Mouse (Mus musculus) neural tube, embryonic 15.5 days (tissue): ENCODE results near the gene Dop1b. TPM values are rescaled to one million over a fixed set of nuclear protein-coding genes. Genes with fewer than 3 reads are reported as not detected.
A peak's percentile ranks its signal among the peaks of the same experiment; 100 is the strongest.
"Not testable (repeated sequence)": the region's sequence is repeated elsewhere in the genome, so short reads cannot be mapped to it uniquely, and the experiment has no call there.

Source experiments
- ATAC-seq: fragments of 200-750 bp; cut with Nextera tagmentation; 2 replicates; pipeline ENCODE4 v1.8.0; 2017; ENCODE audit warnings: mild to moderate bottlenecking, moderate TSS enrichment, moderate library complexity; ENCODE audit not compliant: low FRiP score
- H3K27ac ChIP-seq: fragments of 300-500 bp; sonication (generic); replicated peaks from 2 replicates; pipeline ENCODE4 v1.5.1; 2015; ENCODE audit warnings: mild to moderate bottlenecking, inconsistent platforms
- H3K27me3 ChIP-seq: fragments of 300-500 bp; sonication (generic); replicated peaks from 2 replicates; pipeline ENCODE4 v1.6.1; 2015; ENCODE audit warnings: inconsistent platforms
- H3K36me3 ChIP-seq: fragments of 300-500 bp; sonication (generic); 2 replicates; pipeline ENCODE4 v1.6.1; 2015; ENCODE audit warnings: inconsistent platforms
- H3K4me1 ChIP-seq: fragments of 300-500 bp; sonication (generic); 2 replicates; pipeline ENCODE4 v1.6.1; 2015; ENCODE audit warnings: inconsistent platforms
- H3K4me2 ChIP-seq: fragments of 300-500 bp; sonication (generic); 2 replicates; pipeline ENCODE4 v1.6.1; 2015; ENCODE audit warnings: inconsistent platforms, mild to moderate bottlenecking, moderate library complexity
- H3K4me3 ChIP-seq: fragments of 300-500 bp; sonication (generic); replicated peaks from 2 replicates; pipeline ENCODE4 v1.5.1; 2015; ENCODE audit warnings: mild to moderate bottlenecking, inconsistent platforms
- H3K9ac ChIP-seq: fragments of 300-500 bp; sonication (generic); replicated peaks from 2 replicates; pipeline ENCODE4 v1.6.1; 2015; ENCODE audit warnings: mild to moderate bottlenecking, inconsistent platforms
- H3K9me3 ChIP-seq: fragments of 300-500 bp; sonication (generic); replicated peaks from 2 replicates; pipeline ENCODE4 v1.6.1; 2016; ENCODE audit warnings: inconsistent platforms
- WGBS: fragments of 180-500 bp; shearing (Covaris S2); methylation state at CpG from one replicate; pipeline ENCODE4 v1.1.7; 2015; ENCODE audit warnings: mixed read lengths; 5-methylcytosine and 5-hydroxymethylcytosine counted together
- polyA plus RNA-seq: library from polyadenylated mRNA; unstranded; fragments of >200 nt; fragmentation: Nextera tagmentation; extraction: Ambion mirVana; gene quantifications from 2 replicates; pipeline ENCODE4 v1.2.1, GENCODE M21; 2015

Gene Dop1b
- polyA plus RNA-seq, 1 experiment from 2014 or later = 38.3 TPM

GRCm38 (mm10) chr16:93825463-93825862, 113.8 kb downstream of the Dop1b start:
- no peaks in the 10 kb centered on the region for H3K4me1 ChIP-seq
- no peaks in the 10 kb centered on the region for H3K27me3 ChIP-seq
- no peak overlapping the region for H3K4me2 ChIP-seq
- H3K27ac ChIP-seq = no peak overlapping the region
- no peaks in the 10 kb centered on the region for H3K36me3 ChIP-seq
- H3K9ac ChIP-seq = no peak overlapping the region
- no peak for ATAC-seq
- no peak overlapping the region for H3K4me3 ChIP-seq
- 95% methylated on average over 4 of the region's 4 CpGs for WGBS
- peaks cover 6% of the 10 kb centered on the region; the same call in 1 of the 2 replicates for H3K9me3 ChIP-seq

- Histone ChIP-seq H3K36me3 (no peaks in the 10 kb centered on the region), H3K4me1 (no peaks in the 10 kb centered on the region), H3K4me3 (no peak overlapping the region), H3K27me3 (no peaks in the 10 kb centered on the region), H3K9ac (no peak overlapping the region), H3K27ac (no peak overlapping the region), H3K9me3 (peaks cover 6% of the 10 kb centered on the region; the same call in 1 of the 2 replicates), H3K4me2 (no peak overlapping the region)
- WGBS = 67% methylated on average over 11 of the region's 11 CpGs
- ATAC-seq = no peak
These were observed 114.3 kb downstream of the Dop1b start for GRCm38 (mm10) chr16:93826054-93826453.

GRCm38 (mm10) chr16:93826478-93826877, 114.8 kb downstream of the Dop1b start:
- not testable (repeated sequence) for H3K4me2 ChIP-seq, H3K9me3 ChIP-seq, H3K9ac ChIP-seq, H3K4me1 ChIP-seq, H3K36me3 ChIP-seq, H3K4me3 ChIP-seq, H3K27me3 ChIP-seq, ATAC-seq, H3K27ac ChIP-seq
- 32% methylated on average over 5 of the region's 5 CpGs for WGBS

GRCm38 (mm10) chr16:93826909-93827308, 115.2 kb downstream of the Dop1b start:
- Histone ChIP-seq H3K27ac (no peak overlapping the region), H3K27me3 (no peaks in the 10 kb centered on the region), H3K4me1 (peaks cover 4% of the 10 kb centered on the region; the same call in 1 of the 2 replicates), H3K9me3 (peaks cover 6% of the 10 kb centered on the region; the same call in 1 of the 2 replicates), H3K4me3 (no peak overlapping the region), H3K9ac (no peak overlapping the region), H3K36me3 (no peaks in the 10 kb centered on the region), H3K4me2 (no peak overlapping the region)
- 90% methylated on average over 6 of the region's 6 CpGs for WGBS
- no peak for ATAC-seq

GRCm38 (mm10) chr16:93829526-93829925, 117.8 kb downstream of the Dop1b start:
- WGBS = 96% methylated on average over 15 of the region's 15 CpGs
- H3K4me3 ChIP-seq = no peak overlapping the region
- H3K36me3 ChIP-seq = no peaks in the 10 kb centered on the region
- H3K4me1 ChIP-seq = peaks cover 22% of the 10 kb centered on the region
- no peak overlapping the region for H3K4me2 ChIP-seq
- H3K9ac ChIP-seq = no peak overlapping the region
- no peaks in the 10 kb centered on the region for H3K27me3 ChIP-seq
- ATAC-seq = no peak
- no peak overlapping the region for H3K27ac ChIP-seq
- H3K9me3 ChIP-seq = no peaks in the 10 kb centered on the region

- Histone ChIP-seq H3K4me1 (peaks cover 23% of the 10 kb centered on the region), H3K36me3 (no peaks in the 10 kb centered on the region), H3K4me3 (no peak overlapping the region), H3K27me3 (no peaks in the 10 kb centered on the region), H3K27ac (no peak overlapping the region), H3K9me3 (no peaks in the 10 kb centered on the region), H3K9ac (no peak overlapping the region), H3K4me2 (no peak overlapping the region)
- 88% methylated on average over 9 of the region's 9 CpGs for WGBS
- ATAC-seq = no peak
These were observed 118.4 kb downstream of the Dop1b start for GRCm38 (mm10) chr16:93830071-93830470.

GRCm38 (mm10) chr16:93830916-93831315, 119.2 kb downstream of the Dop1b start:
- no peak overlapping the region for H3K4me2 ChIP-seq
- no peaks in the 10 kb centered on the region for H3K27me3 ChIP-seq
- H3K27ac ChIP-seq = no peak overlapping the region
- no peak for ATAC-seq
- H3K4me1 ChIP-seq = peaks cover 25% of the 10 kb centered on the region
- 70% methylated on average over 5 of the region's 5 CpGs for whole genome bisulfite sequencing
- H3K9ac ChIP-seq = no peak overlapping the region
- no peaks in the 10 kb centered on the region for H3K36me3 ChIP-seq
- H3K9me3 ChIP-seq = no peaks in the 10 kb centered on the region
- no peak overlapping the region for H3K4me3 ChIP-seq

- Histone ChIP-seq H3K4me3 (peak within 1 kb of the TSS; percentile 85), H3K4me2 (peak within 1 kb of the TSS; percentile 91), H3K27ac (peak within 1 kb of the TSS; percentile 92), H3K4me1 (peaks cover 25% of the 10 kb centered on the region), H3K27me3 (no peaks in the 10 kb centered on the region), H3K9ac (peak within 1 kb of the TSS; percentile 84), H3K36me3 (no peaks in the 10 kb centered on the region), H3K9me3 (no peaks in the 10 kb centered on the region)
- WGBS = 12% methylated on average over 54 of the region's 55 CpGs
- peak; percentile 97 for ATAC-seq
These were observed 120.1 kb downstream of the Dop1b start, which contains the start of gene Morc3 for GRCm38 (mm10) chr16:93831627-93832395. Morc3 (plus strand) TSS chr16:93832121.

- H3K9ac ChIP-seq = peak overlapping the region; percentile 84
- WGBS = 2% methylated on average over 36 of the region's 69 CpGs
- H3K27me3 ChIP-seq = no peaks in the 10 kb centered on the region
- H3K4me2 ChIP-seq = peak overlapping the region; percentile 91
- no peaks in the 10 kb centered on the region for H3K36me3 ChIP-seq
- peak overlapping the region; percentile 92 for H3K27ac ChIP-seq
- ATAC-seq = peak; percentile 71
- H3K9me3 ChIP-seq = no peaks in the 10 kb centered on the region
- H3K4me1 ChIP-seq = peaks cover 25% of the 10 kb centered on the region
- peak overlapping the region; percentile 85 for H3K4me3 ChIP-seq
These were observed 121.0 kb downstream of the Dop1b start for GRCm38 (mm10) chr16:93832451-93833276.

GRCm38 (mm10) chr16:93833551-93833950, 121.8 kb downstream of the Dop1b start:
- no peaks in the 10 kb centered on the region for H3K27me3 ChIP-seq
- WGBS = 88% methylated on average over 6 of the region's 6 CpGs

GRCm38 (mm10) chr16:93834076-93834475, 122.4 kb downstream of the Dop1b start:
- no peaks in the 10 kb centered on the region for H3K9me3 ChIP-seq
- no peak overlapping the region for H3K27ac ChIP-seq
- WGBS = 95% methylated on average over 2 of the region's 2 CpGs
- H3K36me3 ChIP-seq = 0 out of 2 replicates have a peak, but pooled peaks cover 3% of the 10 kb centered on the region
- no peak overlapping the region; the same call in 1 of the 2 replicates for H3K4me2 ChIP-seq
- no peak overlapping the region for H3K9ac ChIP-seq
- no peak for ATAC-seq
- no peaks in the 10 kb centered on the region for H3K27me3 ChIP-seq
- H3K4me1 ChIP-seq = peaks cover 25% of the 10 kb centered on the region
- H3K4me3 ChIP-seq = no peak overlapping the region

More at GRCm38 (mm10) chr16:93833551-93833950, 121.8 kb downstream of the Dop1b start:
- Histone ChIP-seq H3K4me2 (peak overlapping the region; percentile 91), H3K4me3 (peak overlapping the region; percentile 85), H3K4me1 (peaks cover 25% of the 10 kb centered on the region), H3K27ac (no peak overlapping the region), H3K36me3 (no peaks in the 10 kb centered on the region), H3K9me3 (no peaks in the 10 kb centered on the region), H3K9ac (no peak overlapping the region)
- no peak for ATAC-seq
